Mouse (Mus musculus) midbrain, postnatal 0 days (tissue): Measurements from ENCODE around the gene Adora1. TPM values are rescaled to one million over a fixed set of nuclear protein-coding genes. Genes with fewer than 3 reads are reported as not detected.

Experiments
- ATAC-seq: fragments of 200-750 bp; cut with Nextera tagmentation; 2 replicates; pipeline ENCODE4 v1.8.0; 2017; ENCODE audit warnings: moderate number of reproducible peaks, mild to moderate bottlenecking, moderate TSS enrichment, moderate library complexity; ENCODE audit not compliant: low FRiP score
- DNase-seq: peaks from one replicate; pipeline ENCODE4 v3.0.0-alpha.2; 2015; ENCODE audit warnings: low spot score
- H3K27ac ChIP-seq: fragments of 300-500 bp; sonication (generic); 2 replicates; pipeline ENCODE4 v1.5.1; 2014; ENCODE audit warnings: low read depth, mild to moderate bottlenecking, low read length, mixed read lengths
- H3K27me3 ChIP-seq: fragments of 300-500 bp; sonication (generic); 2 replicates; pipeline ENCODE4 v1.6.1; 2014; ENCODE audit warnings: low read length, control low read depth, mixed read lengths; ENCODE audit not compliant: insufficient read depth
- H3K36me3 ChIP-seq: fragments of 300-500 bp; sonication (generic); 2 replicates; pipeline ENCODE4 v1.6.1; 2014; ENCODE audit warnings: low read length, control low read depth, mixed read lengths; ENCODE audit not compliant: insufficient read depth
- H3K4me1 ChIP-seq: fragments of 300-500 bp; sonication (generic); 2 replicates; pipeline ENCODE4 v1.6.1; 2014; ENCODE audit warnings: mild to moderate bottlenecking, control low read depth, antibody characterized with exemption, low read length, mixed read lengths; ENCODE audit not compliant: insufficient read depth
- H3K4me2 ChIP-seq: fragments of 300-500 bp; sonication (generic); 2 replicates; pipeline ENCODE4 v1.6.1; 2014; ENCODE audit warnings: low read depth, mild to moderate bottlenecking, low read length, mixed read lengths; ENCODE audit not compliant: poor library complexity, severe bottlenecking
- H3K4me3 ChIP-seq: fragments of 300-500 bp; sonication (generic); 2 replicates; pipeline ENCODE4 v1.5.1; 2014; ENCODE audit warnings: low read depth, mild to moderate bottlenecking, low read length, moderate library complexity
- H3K9ac ChIP-seq: fragments of 300-500 bp; sonication (generic); replicated peaks from 2 replicates; pipeline ENCODE4 v1.6.1; 2014; ENCODE audit warnings: mild to moderate bottlenecking, low read length, moderate library complexity, mixed read lengths; ENCODE audit not compliant: poor library complexity, severe bottlenecking
- H3K9me3 ChIP-seq: fragments of 300-500 bp; sonication (generic); 2 replicates; pipeline ENCODE4 v1.6.1; 2016; ENCODE audit warnings: low read length, control low read depth
- CTCF ChIP-seq: IDR thresholded peaks from 2 replicates; pipeline ENCODE4 v1.5.1; 2016; ENCODE audit warnings: antibody characterized with exemption, mild to moderate bottlenecking
- whole genome bisulfite sequencing: fragments of 180-500 bp; shearing (Covaris S2); extraction: QIAGEN DNeasy Blood & Tissue Kit; methylation state at CpG from one replicate; pipeline ENCODE4 v1.1.7; 2014; 5-methylcytosine and 5-hydroxymethylcytosine counted together
- polyA plus RNA-seq: library from polyadenylated mRNA; unstranded; fragments of >200 nt; fragmentation: Nextera tagmentation; extraction: Ambion mirVana; gene quantifications from 2 replicates; pipeline ENCODE4 v1.2.1, GENCODE M21; 2015
- total RNA-seq: library from RNA; depleted of rRNA; stranded (reverse); fragments of >200 nt; gene quantifications from 2 replicates; pipeline ENCODE4 v1.2.3, GENCODE M21; 2014

Adora1 gene
- total and polyA plus RNA-seq, 2 experiments from 2014 or later = 32.5 to 54.2 TPM

DNA sequence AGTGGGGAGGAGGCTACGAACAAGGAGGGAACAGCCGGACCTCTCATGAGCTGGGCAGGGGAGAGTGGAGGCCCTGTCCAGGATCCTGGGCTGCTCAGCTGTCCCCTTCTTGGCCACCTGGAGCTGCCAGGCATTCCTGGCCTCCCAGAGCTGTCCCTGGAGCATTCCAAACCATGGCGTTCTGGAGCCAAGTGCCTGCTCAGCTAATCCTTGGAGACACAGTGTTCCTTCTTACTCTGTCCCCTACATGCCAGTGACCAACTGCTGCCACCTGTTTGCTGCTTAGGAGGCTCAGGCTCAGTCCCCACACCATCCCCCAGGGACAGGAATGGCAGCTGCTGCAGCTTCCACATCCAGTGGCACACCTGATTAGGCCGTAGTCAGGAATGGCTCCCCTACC, 39.3 kb downstream of the Adora1 start:
- no peak overlapping the region for H3K9ac ChIP-seq
- TF ChIP-seq CTCF = no peak
- H3K4me3 ChIP-seq = no peak overlapping the region
- no peaks in the 10 kb centered on the region for H3K4me1 ChIP-seq
- no peaks in the 10 kb centered on the region for H3K27me3 ChIP-seq
- H3K9me3 ChIP-seq = no peaks in the 10 kb centered on the region
- H3K36me3 ChIP-seq = no peaks in the 10 kb centered on the region
- ATAC-seq = no peak
- 56% methylated on average over 4 of the region's 4 CpGs for WGBS
- H3K27ac ChIP-seq = no peak overlapping the region
- peak; percentile 28 for DNase-seq
- H3K4me2 ChIP-seq = no peak overlapping the region

DNA sequence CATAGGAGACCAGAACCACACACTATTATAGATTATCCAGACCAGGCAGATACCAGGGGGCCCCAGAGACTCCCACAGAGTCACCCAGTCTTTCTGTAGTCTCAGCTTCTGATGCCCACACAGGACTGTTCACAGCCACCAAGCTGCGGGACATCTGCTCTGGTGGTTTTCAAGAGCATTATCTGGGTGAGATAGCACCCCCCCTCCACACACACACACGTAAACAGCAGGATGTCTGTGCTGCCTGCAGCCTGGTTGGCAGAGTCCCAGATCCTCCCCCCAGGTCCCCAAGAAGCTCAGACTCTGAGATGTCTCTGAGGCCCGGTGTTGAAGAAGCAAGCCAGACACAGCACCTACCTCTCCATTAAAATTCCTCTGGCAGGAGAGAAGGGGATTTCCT, 39.7 kb downstream of the Adora1 start:
- Histone ChIP-seq H3K27me3 (no peaks in the 10 kb centered on the region), H3K4me1 (no peaks in the 10 kb centered on the region), H3K9ac (no peak overlapping the region), H3K4me3 (no peak overlapping the region), H3K4me2 (no peak overlapping the region), H3K36me3 (no peaks in the 10 kb centered on the region), H3K27ac (no peak overlapping the region), H3K9me3 (no peaks in the 10 kb centered on the region)
- 58% methylated on average over 3 of the region's 3 CpGs for WGBS
- TF ChIP-seq CTCF = no peak
- no peak for ATAC-seq
- DNase-seq = no peak

- H3K27me3 ChIP-seq = no peaks in the 10 kb centered on the region
- no peak for DNase-seq
- no peaks in the 10 kb centered on the region for H3K9me3 ChIP-seq
- no peak overlapping the region for H3K27ac ChIP-seq
- no peak overlapping the region for H3K4me3 ChIP-seq
- no peaks in the 10 kb centered on the region for H3K36me3 ChIP-seq
- H3K4me1 ChIP-seq = no peaks in the 10 kb centered on the region
- H3K9ac ChIP-seq = no peak overlapping the region
- H3K4me2 ChIP-seq = no peak overlapping the region
- no peak for TF ChIP-seq CTCF
- ATAC-seq = no peak
- 62% methylated on average over 2 of the region's 2 CpGs for WGBS
Observed at GRCm38 (mm10) chr1:134195117-134195516, 40.1 kb downstream of the Adora1 start.

GRCm38 (mm10) chr1:134194298-134195022, 40.8 kb downstream of the Adora1 start:
- TF ChIP-seq CTCF = no peak
- no peaks in the 10 kb centered on the region for H3K9me3 ChIP-seq
- no peaks in the 10 kb centered on the region for H3K4me1 ChIP-seq
- no peaks in the 10 kb centered on the region for H3K27me3 ChIP-seq
- H3K27ac ChIP-seq = no peak overlapping the region
- ATAC-seq (no peak), DNase-seq (no peak)
- no peaks in the 10 kb centered on the region for H3K36me3 ChIP-seq
- H3K4me2 ChIP-seq = no peak overlapping the region
- H3K4me3 ChIP-seq = no peak overlapping the region
- WGBS = 75% methylated on average over 16 of the region's 16 CpGs
- no peak overlapping the region for H3K9ac ChIP-seq

DNA sequence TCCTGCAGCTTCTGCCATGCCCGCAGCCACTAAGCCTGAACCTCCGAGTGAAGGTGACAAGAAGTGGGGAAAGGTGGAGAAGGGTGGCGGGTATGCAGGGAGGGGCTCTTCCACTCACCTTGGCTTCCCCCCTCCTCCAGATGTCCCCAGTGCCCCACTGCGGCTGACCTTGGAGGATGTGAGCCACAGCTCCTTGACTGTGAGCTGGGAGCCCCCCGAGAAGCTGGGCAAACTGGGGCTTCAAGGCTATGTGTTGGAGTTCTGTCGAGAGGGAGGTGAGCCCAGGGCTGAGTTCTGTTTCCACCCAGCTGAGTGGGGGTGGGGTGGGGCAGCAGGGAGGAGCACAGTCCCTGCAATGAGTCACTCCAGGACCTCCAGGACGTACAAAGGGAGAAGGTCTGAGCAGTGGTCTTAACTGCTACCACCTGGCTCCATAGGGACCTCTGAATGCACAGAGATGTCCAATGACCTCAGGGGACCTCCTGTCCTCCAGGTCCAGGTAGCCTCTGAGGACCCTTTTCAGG, 41.5 kb downstream of the Adora1 start:
- no peak for TF ChIP-seq CTCF
- WGBS = 75% methylated on average over 6 of the region's 7 CpGs
- no peak for DNase-seq
- Histone ChIP-seq H3K4me1 (peaks cover 4% of the 10 kb centered on the region), H3K4me2 (no peak overlapping the region), H3K9ac (no peak overlapping the region), H3K27ac (no peak overlapping the region), H3K27me3 (no peaks in the 10 kb centered on the region), H3K9me3 (no peaks in the 10 kb centered on the region), H3K36me3 (no peaks in the 10 kb centered on the region), H3K4me3 (no peak overlapping the region)
- ATAC-seq = no peak

- Histone ChIP-seq H3K4me3 (no peak within 1 kb of the TSS), H3K9ac (no peak within 1 kb of the TSS), H3K4me1 (peaks cover 11% of the 10 kb centered on the region), H3K27ac (no peak within 1 kb of the TSS), H3K9me3 (no peaks in the 10 kb centered on the region), H3K27me3 (no peaks in the 10 kb centered on the region), H3K36me3 (no peaks in the 10 kb centered on the region), H3K4me2 (no peak within 1 kb of the TSS)
- DNase-seq = no peak
- 100% methylated on average over 1 of the region's 1 CpGs for WGBS
- no peak for ATAC-seq
- no peak for TF ChIP-seq CTCF
Observed at GRCm38 (mm10) chr1:134193126-134193525, 42.1 kb downstream of the Adora1 start, which contains the start of gene Mybph. Mybph (plus strand) TSS chr1:134193448.
